8 mouse cellular contexts compared by ENCODE assay signal in the genomic region with DNA sequence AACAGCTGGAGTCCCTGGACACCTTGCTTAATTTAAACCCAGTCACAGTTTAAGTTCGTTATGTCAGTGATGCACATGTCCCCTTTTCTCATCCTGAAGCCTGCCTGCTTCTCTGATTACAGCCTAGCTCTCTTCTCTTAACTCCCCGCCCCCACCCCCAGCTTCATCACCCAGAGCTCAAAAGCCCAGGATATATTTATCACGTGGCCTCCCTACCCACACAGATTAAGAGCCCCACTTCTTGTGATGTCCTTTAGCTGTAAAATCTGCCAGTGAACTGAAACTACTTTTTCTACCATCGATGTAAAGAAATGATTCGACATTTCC. TPM values are rescaled to one million over a fixed set of nuclear protein-coding genes. Genes with fewer than 3 reads are reported as not detected.
DNase-seq lines count a peak whose midpoint lies in the region; ATAC-seq and TF ChIP-seq lines count a peak whose summit lies in the region.

No protein-coding gene starts in this region.

- no peak for TF ChIP-seq CTCF in liver, embryonic 14.5 days (IDR thresholded peaks at IDR 0.05; ENCODE audit: low read depth)

- no peak for TF ChIP-seq EP300 in liver, embryonic 14.5 days (IDR thresholded peaks at IDR 0.05; ENCODE audit: low read depth)

- peak overlapping the region; percentile 96 for H3K27ac ChIP-seq in heart, embryonic 15.5 days
- no peak overlapping the region for H3K27ac ChIP-seq in ES-E14 (ENCODE audit: insufficient read depth, low read depth, low read length, poor library complexity, severe bottlenecking)
- peak overlapping the region; percentile 87 for H3K27ac ChIP-seq in forebrain, embryonic 14.5 days (ENCODE audit: low read depth, low read length)
- H3K27ac ChIP-seq in liver, embryonic 14.5 days, result peak overlapping the region; percentile 54

- no peaks in the 10 kb centered on the region for H3K27me3 ChIP-seq in heart, embryonic 15.5 days
- H3K27me3 ChIP-seq in forebrain, embryonic 14.5 days (replicated peaks; ENCODE audit: control insufficient read depth, insufficient read depth, low read length), result no peaks in the 10 kb centered on the region
- no peaks in the 10 kb centered on the region for H3K27me3 ChIP-seq in liver, embryonic 14.5 days (ENCODE audit: control insufficient read depth, insufficient read depth, low read length)

- H3K4me2 ChIP-seq in heart, embryonic 15.5 days, result peak overlapping the region; percentile 79
- peak overlapping the region; percentile 83 for H3K4me2 ChIP-seq in forebrain, embryonic 14.5 days (ENCODE audit: low read length)
- H3K4me2 ChIP-seq in liver, embryonic 14.5 days (ENCODE audit: low read depth), result peak overlapping the region; percentile 97

- 15% methylated on average over 5 of the region's 5 CpGs for WGBS in heart, embryonic 15.5 days
- 20% methylated on average over 5 of the region's 5 CpGs for WGBS in forebrain, embryonic 14.5 days
- WGBS in liver, embryonic 14.5 days (ENCODE audit: insufficient replicate concordance), result 13% methylated on average over 5 of the region's 5 CpGs

- DNase-seq in heart, adult 11 months, result no peak
- DNase-seq in ES-E14 (ENCODE audit: low read depth, low spot score), result no peak
- peak; percentile 44 for DNase-seq in forebrain, embryonic 14.5 days (ENCODE audit: low spot score)
- peak in 1 of 3 experiments; percentile 16 for DNase-seq in liver, embryonic 14.5 days (ENCODE audit: low read depth in 3 of 3, low spot score in 3 of 3)
- DNase-seq in left cerebral cortex, adult 8-10 months (ENCODE audit: low spot score in 2 of 2), result no peak
- DNase-seq in kidney, adult 18-20 months, result no peak
- DNase-seq in lung, postnatal 4 days, result no peak

- peak overlapping the region; percentile 65 for H3K9ac ChIP-seq in heart, embryonic 15.5 days
- H3K9ac ChIP-seq in ES-E14 (ENCODE audit: insufficient read depth, low read depth, low read length, poor library complexity, severe bottlenecking), result no peak overlapping the region
- peak overlapping the region; percentile 73 for H3K9ac ChIP-seq in forebrain, embryonic 14.5 days (ENCODE audit: low read length)
- peak overlapping the region; percentile 64 for H3K9ac ChIP-seq in liver, embryonic 14.5 days (replicated peaks)

- peaks cover 2% of the 10 kb centered on the region for H3K36me3 ChIP-seq in heart, embryonic 15.5 days
- H3K36me3 ChIP-seq in ES-E14 (ENCODE audit: control insufficient read depth, insufficient read depth, low read length, poor library complexity, severe bottlenecking), result no peaks in the 10 kb centered on the region
- H3K36me3 ChIP-seq in forebrain, embryonic 14.5 days (ENCODE audit: control insufficient read depth, insufficient read depth, low read length), result no peaks in the 10 kb centered on the region
- no peaks in the 10 kb centered on the region; the same call in 1 of the 2 replicates for H3K36me3 ChIP-seq in liver, embryonic 14.5 days (replicated peaks; ENCODE audit: control insufficient read depth, insufficient read depth, low read depth)

- in situ Hi-C loops in ES-E14 (cut with MboI; ENCODE audit: low sequenced_read_pairs in 2 of 2, unreplicated experiment in 2 of 2), result no loop called here

- H3K9me3 ChIP-seq in heart, embryonic 15.5 days (replicated peaks), result no peaks in the 10 kb centered on the region
- H3K9me3 ChIP-seq in ES-E14 (ENCODE audit: control insufficient read depth, insufficient read depth, low read depth, low read length), result no peaks in the 10 kb centered on the region
- no peaks in the 10 kb centered on the region for H3K9me3 ChIP-seq in forebrain, embryonic 14.5 days (replicated peaks; ENCODE audit: control insufficient read depth, low read length)
- no peaks in the 10 kb centered on the region for H3K9me3 ChIP-seq in liver, embryonic 14.5 days (ENCODE audit: control insufficient read depth, low read length)

- H3K4me3 ChIP-seq in heart, embryonic 15.5 days, result peak overlapping the region; percentile 58
- peak overlapping the region; percentile 56 to 69 for H3K4me3 ChIP-seq in ES-E14 (ENCODE audit: insufficient read depth in 1 of 2, low read depth in 1 of 2, low read length in 2 of 2, poor library complexity in 1 of 2, severe bottlenecking in 1 of 2)
- peak overlapping the region; percentile 47 for H3K4me3 ChIP-seq in forebrain, embryonic 14.5 days (ENCODE audit: low read depth, low read length)
- H3K4me3 ChIP-seq in liver, embryonic 14.5 days (ENCODE audit: insufficient read depth in 1 of 2, low read depth in 2 of 2, low read length in 2 of 2), result peak overlapping the region; percentile 69 to 88

- no peak for ATAC-seq in heart, embryonic 15.5 days (replicated peaks; ENCODE audit: insufficient number of reproducible peaks, insufficient read depth, low FRiP score, low read depth)
- ATAC-seq in forebrain, embryonic 14.5 days, result no peak
- no peak for ATAC-seq in liver, embryonic 14.5 days (ENCODE audit: insufficient read depth)

- peaks cover 12% of the 10 kb centered on the region for H3K4me1 ChIP-seq in heart, embryonic 15.5 days (replicated peaks)
- H3K4me1 ChIP-seq in ES-E14 (ENCODE audit: control insufficient read depth in 2 of 2, insufficient read depth in 2 of 2, low read length in 2 of 2, poor library complexity in 1 of 2), result no peaks in the 10 kb centered on the region
- peaks cover 9% of the 10 kb centered on the region for H3K4me1 ChIP-seq in forebrain, embryonic 14.5 days (ENCODE audit: control insufficient read depth, insufficient read depth, low read length)
- peaks cover 6 to 8% of the 10 kb centered on the region in 2 experiments; a peak in 3 of 4 replicates for H3K4me1 ChIP-seq in liver, embryonic 14.5 days (replicated peaks; ENCODE audit: control insufficient read depth in 2 of 2, insufficient read depth in 2 of 2, low read length in 1 of 2)

TF ChIP-seq in ES-E14, 5 proteins besides CTCF, POLR2A, EP300 and RAD21:
- no peak for TF ChIP-seq CHD2 (IDR thresholded peaks at IDR 0.05; ENCODE audit: low read depth, low read length)
- TF ChIP-seq HCFC1 (IDR thresholded peaks at IDR 0.05; ENCODE audit: borderline replicate concordance, insufficient read depth, low read length), result no peak
- no peak for TF ChIP-seq ZNF384 (IDR thresholded peaks at IDR 0.05; ENCODE audit: low read depth, low read length)
- TF ChIP-seq ZC3H11A (IDR thresholded peaks at IDR 0.05; ENCODE audit: borderline replicate concordance, low read depth, low read length), result no peak
- TF ChIP-seq MAFK (IDR thresholded peaks at IDR 0.05; ENCODE audit: insufficient read depth, low read depth, low read length), result no peak

RNA-seq across cellular contexts. Expression of gene Pja2, which starts 1.0 kb away (rescaled TPM):
- polyA plus RNA-seq in heart, embryonic 15.5 days (2015; fragmentation: Nextera tagmentation; extraction: Ambion mirVana), result 70.1 and 73.9 TPM in 2 replicates
- total RNA-seq in ES-E14 (2012; rRNA removed), result 8.7 and 12.6 TPM in 2 replicates
- 125 and 147 TPM in 2 replicates for polyA plus RNA-seq in forebrain, embryonic 14.5 days (2014; fragmentation: Nextera tagmentation; extraction: Ambion mirVana)
- 5.5 and 7.0 TPM in 2 replicates for polyA plus RNA-seq in liver, embryonic 14.5 days (2012; rRNA removed)
- polyA plus RNA-seq in liver, embryonic 14.5 days (2014; fragmentation: Nextera tagmentation; extraction: Ambion mirVana), result 13.6 and 16.4 TPM in 2 replicates
- 100 to 1,000 TPM; 407 to 469 (median 441) TPM for total RNA-seq in left cerebral cortex, adult 8-10 months (2022)
